Mouse (Mus musculus) heart, postnatal 0 days (tissue): Measurements from ENCODE around the gene Sbk1.

ENCODE experiments used
- CTCF ChIP-seq: IDR thresholded peaks from 2 replicates; pipeline ENCODE4 v1.5.1; 2016; ENCODE audit warnings: antibody characterized with exemption, control low read depth, low read depth
- EP300 ChIP-seq: IDR thresholded peaks from 2 replicates; pipeline ENCODE4 v1.6.1; 2016; ENCODE audit warnings: antibody characterized with exemption, low read depth

DNA sequence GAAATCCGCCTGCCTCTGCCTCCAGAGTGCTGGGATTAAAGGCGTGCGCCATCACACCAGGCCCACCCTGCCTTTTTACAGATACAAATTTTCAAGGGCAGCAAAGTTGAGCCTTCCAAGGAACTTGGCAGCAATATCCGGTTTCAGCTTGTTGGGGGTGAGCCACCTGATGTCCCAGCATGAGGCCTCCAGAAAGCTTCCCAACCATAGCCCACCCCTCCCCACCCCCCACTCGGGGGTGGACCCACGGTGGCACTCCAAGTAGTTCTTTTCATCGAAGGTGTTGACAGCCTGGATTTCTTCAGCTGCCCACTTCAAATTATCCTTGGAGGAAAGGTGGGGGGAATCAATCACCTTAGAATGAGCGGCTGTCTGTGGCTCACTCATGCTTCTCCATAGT is 66.5 kb downstream of the Sbk1 start:
- TF ChIP-seq CTCF (no peak), EP300 (no peak)
